Mouse (Mus musculus) embryo, embryonic 10.5 days (tissue): Measurements from ENCODE around the gene Nle1.

ENCODE experiments used
- DNase-seq: peaks from one replicate; pipeline ENCODE4 v3.0.0-alpha.2; 2015; ENCODE audit warnings: low spot score

Nle1 gene

DNA sequence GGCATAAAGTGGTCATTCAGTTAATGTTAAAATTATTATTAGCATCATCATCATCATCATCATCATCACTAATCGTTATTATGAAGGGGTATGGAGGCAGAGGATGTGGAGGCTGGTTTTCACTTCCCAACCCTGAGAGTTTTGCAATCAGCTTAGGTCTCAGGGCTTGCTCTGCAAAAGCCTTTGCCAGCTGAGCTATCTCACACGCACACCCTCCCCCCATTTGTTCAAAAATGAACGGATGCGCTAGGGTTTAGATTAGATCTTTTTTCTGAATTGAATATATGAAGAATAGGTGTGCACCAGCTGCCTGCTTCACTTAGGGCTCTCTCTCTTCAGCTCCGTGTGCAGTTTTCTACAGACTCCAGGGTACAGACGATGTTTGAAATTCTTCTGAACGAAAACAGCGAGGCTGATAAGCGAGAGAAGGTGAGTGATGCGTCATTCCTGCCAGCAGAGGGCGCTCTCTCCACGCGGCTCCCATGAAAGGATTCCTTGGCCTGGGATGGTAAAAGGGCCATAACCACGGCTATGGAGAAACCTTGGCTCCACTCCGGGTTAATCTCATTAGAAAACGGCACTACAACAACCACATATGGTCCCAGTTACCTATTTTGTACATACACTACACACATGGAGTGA is 6.6 kb upstream of the Nle1 start:
- DNase-seq: peak; percentile 92

DNA sequence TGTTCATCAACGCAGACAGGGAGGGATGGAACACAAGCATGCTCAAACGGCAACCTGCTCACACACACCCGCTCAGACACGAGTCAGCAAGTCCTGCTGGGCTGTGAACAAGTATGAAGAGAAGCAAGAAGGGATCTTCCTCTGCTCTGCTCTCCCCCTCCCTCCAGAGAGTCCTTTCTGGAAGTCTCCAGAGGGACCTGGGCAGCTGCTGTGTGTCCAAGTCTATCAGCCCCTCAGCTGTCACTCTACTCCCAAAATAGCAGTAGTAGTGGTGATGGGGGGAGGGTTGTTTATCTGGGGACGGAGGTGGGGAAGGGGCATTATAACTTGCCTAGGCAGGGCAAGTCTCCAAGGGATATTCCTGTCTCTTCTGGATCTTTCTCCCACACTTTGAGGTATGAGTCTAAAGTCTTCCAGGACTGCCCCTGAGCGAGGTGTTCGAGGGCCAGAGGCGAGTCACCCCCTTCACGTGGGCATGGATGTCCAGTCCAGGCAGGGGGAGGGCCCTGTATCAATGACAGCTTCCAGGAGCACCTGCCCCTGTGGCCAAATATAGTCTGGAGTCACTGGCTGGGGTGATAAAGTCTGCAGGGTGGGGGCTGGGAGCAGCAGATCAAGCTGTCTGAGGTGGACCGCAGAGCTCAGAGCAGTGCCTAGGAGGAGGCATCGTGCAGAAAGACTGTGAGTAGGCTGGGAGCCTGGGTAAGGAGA is 2.6 kb upstream of the Nle1 start:
- no peak for DNase-seq

DNA sequence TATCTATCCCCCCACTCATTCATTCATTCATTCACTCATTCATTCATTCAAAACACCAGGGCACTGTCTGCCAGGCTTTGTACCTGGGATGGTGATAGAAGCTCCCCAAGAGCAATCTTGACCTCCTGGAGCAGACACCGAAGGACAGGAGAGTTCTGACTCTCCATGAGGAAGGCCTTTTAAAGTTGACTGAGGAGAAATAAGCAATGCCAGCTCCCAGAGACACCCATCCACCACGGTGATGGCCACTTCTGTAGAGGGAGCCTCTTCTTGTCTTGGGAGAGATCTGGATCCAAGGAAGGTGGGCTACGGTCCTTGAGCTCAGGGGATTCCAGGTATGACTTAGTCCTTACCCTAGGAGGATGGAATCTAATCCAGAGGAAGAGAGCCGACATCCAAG is 2.0 kb upstream of the Nle1 start, which contains the start of gene Unc45b:
Gene Unc45b (plus strand): TSS at position 301 of the 400 bp plus-strand sequence.
- DNase-seq: no peak

DNA sequence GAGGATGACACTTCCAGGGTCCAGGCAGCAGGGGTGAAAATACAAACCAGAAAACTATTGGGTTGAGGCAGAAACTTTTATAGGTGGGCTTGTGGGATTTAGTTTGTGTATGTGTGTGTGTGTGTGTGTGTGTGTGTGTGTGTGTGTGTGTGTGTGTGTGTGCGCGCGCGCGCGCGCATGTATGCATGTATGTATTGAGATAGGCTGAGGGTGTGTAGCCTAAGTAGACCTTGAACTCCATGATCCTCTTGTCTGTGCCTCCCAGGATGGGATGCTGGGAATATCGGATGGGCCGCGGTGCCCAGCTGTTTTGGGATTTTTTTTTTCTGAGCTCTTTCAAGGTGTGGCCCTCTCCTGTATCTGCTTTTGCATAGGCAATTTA is 388 bp upstream of the Nle1 start:
- no peak for DNase-seq

DNA sequence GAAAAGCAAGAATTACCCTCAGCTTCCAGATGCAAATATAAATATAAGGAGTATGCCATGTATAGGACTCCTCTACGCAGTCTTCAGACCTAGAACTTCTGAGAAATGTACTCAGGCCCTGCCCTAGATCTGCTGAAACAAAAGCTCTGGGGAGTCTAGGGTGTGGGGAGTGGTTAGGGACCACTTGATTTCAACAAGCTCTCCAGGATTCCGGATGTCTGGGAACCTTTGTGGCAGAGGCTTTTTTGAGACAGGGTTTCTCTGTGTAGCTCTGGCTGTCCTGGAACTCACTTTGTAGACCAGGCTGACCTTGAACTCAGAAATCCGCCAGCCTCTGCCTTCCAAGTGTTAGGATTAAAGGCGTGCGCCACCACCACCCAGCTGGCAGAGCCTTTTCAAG is 2.4 kb downstream of the Nle1 start:
- DNase-seq: no peak

DNA sequence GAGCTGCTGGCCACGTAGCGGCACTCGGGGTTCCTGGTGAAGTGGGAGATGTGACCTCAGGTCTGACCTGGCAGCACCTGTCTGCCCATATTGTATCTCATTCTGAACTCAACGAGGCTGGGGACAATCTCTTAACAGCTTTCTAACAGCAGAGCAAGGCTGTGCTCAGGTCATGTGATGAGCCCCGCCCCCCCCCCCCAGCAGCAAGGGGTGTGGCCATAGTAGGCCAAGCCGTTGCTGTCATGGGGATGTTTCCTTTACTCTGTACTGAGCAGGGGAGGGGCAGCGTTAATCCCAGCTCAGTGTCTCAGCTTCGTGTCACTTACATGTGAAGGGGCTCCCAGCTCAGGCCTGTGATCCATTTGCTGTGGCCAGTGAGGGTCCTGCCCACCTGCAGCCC is 3.3 kb downstream of the Nle1 start:
- DNase-seq: no peak

DNA sequence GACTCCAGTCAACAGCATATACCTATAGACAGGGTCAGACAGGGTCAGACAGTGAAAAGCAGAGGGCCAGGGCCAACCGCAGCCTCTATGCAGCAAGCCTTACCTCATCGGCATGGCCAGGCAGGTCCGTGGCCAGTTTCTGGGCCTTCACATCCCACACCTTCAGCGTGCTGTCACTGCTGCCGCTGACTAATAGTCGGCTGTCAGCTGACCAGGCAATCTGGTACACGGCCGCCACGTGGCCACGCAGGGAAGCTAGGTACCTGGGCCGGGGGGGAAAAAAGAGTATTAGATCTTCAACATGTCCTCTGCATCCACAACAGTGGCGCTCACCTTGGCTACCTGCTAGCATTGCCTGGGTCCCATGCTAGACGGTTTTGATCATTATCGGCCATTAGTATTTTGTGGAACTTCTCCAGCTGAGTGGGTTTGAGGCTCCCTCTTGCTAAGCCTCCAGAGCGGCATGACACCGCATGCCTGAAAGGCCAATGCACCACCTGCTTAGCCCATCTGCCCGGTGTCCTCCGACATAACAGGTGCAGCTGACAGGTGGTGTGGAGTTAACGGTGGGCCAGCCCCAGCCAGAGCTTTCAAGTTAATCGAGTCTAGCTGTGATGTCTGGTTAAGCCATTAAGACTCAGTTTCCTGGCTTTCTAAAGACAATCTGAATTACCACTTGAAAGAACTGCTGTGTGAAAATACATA is 6.5 kb downstream of the Nle1 start:
- no peak for DNase-seq

DNA sequence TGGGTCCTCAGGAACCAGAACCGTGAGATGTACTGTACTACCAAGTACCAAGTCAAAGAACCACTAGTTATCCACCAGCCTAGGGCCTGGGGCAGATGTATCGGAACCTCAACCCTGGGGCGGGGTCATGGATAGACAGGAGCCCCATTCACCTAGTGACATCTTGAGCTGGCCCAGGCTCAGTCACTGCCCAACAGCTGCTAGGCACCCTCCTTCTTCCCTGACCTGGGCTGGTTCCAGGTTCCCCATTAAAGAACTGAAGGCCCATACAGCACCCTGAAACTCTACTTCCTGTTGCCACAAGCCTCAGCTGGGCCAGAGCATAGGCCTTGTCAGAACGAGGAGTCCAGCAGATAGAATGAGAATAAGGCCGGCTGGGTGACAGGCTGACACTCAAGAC is 8.5 kb downstream of the Nle1 start:
- DNase-seq: no peak

DNA sequence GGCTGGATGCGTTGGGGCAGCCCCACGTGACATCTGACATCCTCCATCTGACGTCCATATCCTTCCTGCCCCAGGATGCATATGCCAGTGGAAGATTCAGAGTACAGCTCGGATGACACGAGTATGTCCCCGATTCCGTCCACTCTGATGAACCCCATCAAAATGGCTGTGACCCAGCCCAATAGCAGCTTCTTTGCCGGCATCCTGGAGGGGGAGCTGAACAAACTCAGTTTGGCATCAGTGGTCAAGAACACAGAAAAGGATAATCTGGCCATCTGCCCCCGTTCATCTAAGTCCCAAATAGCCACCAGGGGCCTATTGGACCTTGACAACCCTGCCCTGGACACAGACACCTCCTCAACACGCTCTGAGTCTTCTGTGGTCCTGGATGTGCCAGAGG is 10.7 kb downstream of the Nle1 start:
- DNase-seq: no peak

DNA sequence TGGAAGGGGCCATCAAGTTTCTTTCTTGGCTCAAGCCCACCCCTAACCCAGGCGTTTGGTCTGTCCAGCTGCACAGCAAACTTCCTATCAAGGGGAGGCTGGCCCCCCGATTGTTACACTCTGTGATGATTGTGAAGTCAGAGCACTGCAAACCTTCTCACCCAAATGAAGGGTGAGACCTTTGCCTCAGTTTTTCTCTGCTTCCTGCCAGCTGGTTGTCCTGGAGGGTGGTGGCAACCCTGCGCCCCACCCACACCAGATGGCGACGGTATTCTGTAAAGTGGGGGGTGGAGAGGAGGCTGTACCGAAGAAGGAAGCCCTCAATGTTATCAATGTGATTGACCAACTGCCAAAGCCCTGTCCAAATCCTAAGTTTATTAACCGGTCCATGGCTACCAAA is 16.3 kb downstream of the Nle1 start, which contains the start of gene Fndc8:
Gene Fndc8 (plus strand): TSS at position 189 of the 400 bp plus-strand sequence.
- no peak for DNase-seq

DNA sequence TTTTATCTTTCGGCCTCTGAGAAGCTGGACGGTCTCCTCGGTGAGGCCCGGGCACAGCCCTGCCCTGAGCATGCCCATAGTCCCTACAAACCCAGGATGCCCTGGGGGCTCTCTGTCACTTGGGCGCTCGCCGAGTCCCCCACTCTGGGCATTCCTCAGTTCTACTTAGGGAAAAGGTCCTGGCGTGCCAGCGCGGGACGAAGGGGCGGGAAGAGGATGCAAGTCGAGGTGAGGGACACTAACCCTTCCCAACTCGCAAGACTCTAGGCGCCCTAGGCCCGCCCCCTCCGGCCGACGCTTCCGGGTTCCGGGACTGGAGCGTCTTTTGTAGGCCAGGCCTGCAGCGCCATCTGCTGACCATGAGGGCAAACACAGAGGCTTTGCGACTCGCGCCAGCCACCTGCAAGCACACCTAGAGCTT is 17.9 kb downstream of the Nle1 start, which contains the start of gene Rad51d:
Gene Rad51d (minus strand): TSS at position 273 of the 421 bp plus-strand sequence.
- peak; percentile 97 for DNase-seq

DNA sequence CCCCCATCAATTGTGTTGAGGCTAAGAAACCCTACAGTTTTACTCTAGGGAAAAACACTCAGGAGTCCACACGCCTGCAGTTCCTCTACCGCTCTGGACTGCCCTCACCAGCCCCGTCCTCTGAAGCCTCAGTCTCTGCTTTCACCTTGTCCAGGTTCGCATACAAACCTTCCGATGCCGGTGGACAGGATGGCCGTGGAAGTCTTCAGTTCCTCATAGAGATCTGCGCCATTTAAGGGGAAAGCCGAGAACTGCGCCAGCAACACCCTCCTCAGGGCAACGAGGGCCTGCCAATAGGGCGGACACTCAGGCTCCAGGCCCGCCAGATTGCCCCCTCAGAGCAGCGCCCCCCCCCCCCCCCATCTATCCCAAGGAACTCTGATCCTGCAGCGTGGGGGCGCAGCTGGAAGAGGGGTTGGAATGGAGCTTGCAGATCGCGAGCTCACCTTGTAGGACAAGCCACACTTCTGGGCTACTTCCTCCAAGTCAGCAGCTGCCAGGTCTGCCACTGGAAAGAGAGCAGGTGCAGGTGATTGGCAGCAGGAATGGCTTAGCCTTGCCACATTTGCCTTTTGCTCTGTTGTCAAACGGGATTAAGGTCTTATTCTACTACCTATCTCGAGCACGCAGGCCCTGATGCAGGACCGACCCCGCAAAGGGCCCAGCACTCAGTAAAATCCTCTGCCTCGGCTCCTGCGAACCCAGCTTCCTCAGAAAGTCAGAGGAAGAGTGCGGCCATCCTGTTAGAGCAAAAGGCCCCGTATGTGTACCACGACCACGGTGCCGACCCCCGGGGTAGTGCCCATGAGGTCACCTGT is 18.5 kb downstream of the Nle1 start:
- DNase-seq: no peak

DNA sequence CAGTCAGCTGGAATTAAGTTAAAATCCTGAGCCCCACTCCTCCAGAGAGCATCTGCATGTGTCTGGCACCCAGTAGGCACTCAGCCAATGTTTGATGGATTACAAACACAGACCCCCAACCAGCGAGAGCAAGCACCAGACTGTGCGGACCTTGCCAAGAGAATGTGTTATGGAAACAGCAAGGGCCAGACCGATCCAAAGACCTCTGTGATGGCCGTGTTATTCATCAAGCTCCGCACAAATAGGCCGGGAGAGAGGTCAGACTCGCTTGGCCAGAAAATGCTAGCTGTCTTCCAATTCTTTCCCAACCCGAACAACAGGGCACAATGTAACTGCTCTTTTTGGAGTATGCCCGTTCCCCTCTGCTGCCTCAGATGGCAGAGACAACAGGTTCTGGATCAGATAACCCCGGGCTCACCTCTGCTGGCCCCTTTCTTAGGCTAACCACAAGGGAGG is 19.7 kb downstream of the Nle1 start:
- DNase-seq: no peak

DNA sequence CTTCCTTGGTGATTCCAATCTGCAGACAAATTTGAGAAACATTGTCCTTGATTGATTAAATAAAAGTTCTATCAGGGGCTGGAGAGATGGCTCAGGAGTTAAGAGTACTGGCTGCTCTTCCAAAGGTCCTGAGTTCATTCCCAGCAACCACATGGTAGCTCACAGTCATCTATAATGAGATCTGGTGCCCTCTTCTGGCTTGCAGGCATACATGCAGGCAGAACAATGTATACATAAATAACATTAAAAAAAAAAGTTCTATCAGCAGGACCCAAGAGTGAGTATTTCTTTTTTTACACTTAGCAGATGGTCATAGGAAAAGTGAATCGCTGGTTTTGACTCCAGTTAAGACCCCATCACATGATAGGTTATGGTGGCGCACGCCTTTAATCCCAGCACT is 21.7 kb downstream of the Nle1 start:
- DNase-seq: peak; percentile 24

DNA sequence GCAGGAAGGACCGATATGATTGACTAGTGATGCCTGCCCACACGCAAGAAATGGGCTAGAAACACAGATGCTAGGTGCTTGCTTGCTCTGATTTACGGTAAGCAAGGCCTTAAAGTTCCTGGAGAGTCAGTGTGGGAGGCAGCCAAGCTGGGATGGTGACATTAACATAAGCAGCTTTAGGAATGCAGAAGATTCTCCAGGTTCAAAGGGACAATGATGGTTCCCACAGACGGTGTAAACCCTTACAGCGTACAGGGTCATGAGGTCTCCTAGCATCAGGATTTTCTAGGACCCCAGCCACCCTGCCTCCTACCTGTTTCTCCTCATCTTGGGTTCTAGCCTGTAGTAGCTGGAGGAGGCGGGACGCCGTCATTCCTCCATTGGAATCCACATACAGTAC is 25.0 kb downstream of the Nle1 start:
- no peak for DNase-seq

DNA sequence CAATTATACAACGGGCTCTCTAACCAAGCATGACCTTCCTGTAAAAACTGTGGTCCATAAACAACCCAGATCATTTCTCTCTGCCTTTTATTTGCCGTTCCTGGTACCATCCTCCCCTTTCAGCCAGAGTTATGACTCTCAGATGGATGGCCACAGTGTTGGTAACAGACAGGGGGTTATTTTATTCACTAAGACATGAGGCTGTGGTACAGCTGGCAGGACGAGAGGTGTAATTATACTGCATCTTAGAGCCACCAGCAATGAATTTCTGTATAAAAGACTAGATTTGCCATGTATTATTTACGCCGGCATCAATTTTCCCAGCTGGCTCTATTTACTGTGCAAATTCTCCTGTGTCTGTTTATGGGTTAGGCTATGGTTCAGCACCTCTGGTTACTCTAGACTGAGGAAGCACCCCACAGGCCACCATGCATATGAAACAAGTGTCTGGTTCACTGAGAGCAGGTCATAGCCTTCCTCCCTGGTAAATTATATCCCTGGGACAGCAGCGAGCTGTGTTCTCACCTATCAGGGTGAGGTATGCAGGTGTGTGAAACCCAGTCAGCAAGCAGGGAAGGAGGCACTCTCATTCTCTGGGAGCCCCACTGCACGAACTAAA is 30.4 kb downstream of the Nle1 start:
- no peak for DNase-seq

DNA sequence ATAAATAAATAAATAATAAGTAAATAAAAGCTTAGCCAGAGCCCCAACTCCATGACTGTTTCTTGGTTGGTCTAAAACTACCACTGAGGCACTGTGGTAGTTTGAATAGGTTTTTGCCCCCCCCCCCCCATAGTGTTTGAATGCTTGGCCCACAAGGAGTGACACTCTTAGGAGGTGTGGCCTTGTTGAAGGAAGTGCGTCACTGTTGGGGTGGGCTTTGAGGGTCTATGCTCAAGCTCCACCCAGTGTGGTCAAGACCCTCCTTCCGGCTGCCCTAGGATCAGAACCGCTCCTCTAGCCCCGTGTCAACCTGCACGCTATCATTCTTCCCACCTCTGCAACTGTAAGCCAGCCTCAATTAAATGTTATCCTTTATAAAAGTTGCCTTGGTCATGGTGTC is 32.6 kb downstream of the Nle1 start:
- DNase-seq: no peak

DNA sequence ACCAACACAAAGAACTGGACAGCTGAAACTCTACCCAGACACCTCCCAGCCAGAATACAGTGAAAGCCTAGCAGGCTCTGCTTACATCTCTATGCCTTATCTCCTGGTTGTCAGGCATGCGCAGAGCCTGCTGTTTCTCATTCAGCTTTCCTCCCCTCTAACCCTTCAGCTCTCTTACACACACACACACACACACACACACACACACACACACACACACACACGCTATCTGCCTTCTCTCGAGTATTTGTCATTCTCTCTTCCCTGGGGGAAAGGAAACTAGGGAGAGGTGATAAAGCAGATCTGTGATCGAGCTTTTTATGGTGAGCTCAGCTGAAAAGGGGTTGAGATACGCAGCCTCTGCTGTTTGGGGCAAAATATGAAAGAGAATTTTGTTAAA is 33.3 kb downstream of the Nle1 start:
- no peak for DNase-seq

DNA sequence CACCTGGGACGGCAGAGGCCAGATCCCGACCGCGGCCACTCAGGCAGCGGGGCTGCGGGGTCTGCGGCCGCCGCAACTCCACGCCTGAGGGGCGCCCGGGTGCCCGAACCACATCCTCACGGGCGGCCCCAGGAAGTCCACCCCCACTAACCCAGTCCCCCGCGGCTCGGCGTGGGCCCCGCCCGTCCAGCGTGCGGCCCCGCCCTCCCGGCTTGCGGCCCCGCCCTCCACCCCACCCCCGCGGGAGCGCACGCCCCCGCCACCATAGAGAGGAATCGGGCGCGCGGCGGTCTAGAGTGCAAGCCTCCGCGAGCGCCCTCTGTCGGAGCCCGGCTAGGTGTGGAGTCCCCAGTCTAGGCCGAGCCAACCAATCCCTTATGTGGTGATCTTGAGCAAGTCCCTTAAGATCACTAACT is 37.2 kb downstream of the Nle1 start, which contains the start of gene Rffl:
Gene Rffl (minus strand): TSS at position 180 of the 416 bp plus-strand sequence.
- peak; percentile 96 for DNase-seq

DNA sequence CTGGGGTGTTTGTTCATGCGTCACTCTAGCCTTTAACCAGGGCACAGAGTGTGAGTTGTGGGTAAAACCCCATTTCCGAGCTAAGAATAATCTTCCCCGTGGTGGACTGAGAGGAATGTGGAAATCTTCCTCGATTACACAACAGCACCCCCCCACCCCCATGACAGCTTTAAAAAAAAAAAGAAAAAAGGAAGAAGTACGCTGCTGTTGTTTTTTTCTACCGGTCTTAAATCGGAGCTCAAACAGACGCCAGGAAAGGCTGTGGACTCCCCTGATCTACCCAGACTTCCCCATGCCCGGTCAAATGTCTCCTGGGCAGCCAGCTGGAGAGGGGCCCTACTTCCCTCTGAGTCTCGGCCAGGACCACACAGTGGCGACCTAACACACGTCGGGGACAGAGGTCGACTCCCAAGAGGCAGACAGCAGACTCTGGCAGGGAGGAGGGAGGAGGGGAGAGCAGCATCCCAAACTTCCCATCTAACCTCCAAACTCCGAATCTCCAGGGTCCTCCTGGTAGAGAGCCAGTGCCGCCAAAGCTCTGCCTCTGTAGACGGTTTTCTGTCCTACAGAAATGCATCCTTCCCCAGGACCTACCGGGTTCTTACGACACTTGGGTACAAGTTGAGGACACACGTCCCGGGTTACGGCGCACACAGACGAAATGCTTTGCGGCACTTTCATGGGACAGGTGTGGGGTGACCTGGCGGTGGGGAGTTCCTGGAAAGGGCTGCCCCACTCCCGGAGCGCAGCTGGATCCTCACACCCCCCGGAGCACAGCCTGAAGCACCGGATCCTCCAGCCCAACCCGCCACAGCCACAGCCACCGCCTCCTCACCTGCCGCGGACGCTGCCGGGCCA is 37.8 kb downstream of the Nle1 start:
- DNase-seq: peak; percentile 61
